Mouse (Mus musculus): ENCODE data around the gene Ccng2. TPM values are rescaled to one million over a fixed set of nuclear protein-coding genes. Genes with fewer than 3 reads are reported as not detected.

Ccng2 gene
- polyA plus RNA-seq, 1 experiment from 2014 or later: 21.0 TPM

DNA sequence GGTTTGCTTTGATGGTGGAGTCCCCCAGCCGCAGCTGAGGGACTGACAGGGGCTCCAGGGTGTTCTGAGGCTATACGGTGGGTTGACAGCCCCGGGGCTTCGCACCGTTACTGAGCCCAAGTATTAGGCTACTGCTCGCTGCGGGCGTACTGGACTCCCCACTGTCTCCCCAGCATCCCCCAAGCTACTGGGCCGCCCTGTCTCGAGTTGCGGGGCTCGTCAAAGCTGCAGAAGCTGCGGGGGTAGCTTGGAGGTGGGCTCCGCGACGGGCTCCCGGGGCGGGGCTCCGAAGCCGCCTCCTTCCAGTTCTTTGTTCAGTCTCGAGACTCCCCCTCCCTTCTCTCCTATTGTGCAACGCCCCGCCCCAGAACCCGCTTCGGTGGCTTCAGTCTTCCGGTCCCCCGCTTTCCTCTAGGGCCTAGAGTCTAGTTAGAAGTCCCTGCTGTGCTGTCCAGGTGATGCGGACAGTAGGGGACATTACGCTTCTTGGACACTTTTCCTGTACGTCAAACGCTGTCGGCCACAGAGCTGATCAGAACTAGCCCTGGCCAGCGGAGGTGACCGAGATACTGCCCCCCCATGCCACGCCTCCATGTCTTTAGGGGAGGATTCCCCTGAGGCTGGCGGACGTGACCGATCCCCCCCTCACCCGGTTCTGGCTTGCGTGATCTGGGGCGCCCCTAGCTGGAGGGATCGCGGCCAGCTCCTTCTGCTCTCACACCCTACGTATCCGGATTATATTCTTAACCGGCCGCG lies 972 bp downstream of the Ccng2 start:
- Histone ChIP-seq H3K4me2 (ENCODE audit: low read depth, low read length) (peak overlapping the region; percentile 81), H3K9ac (ENCODE audit: low read depth, low read length) (peak overlapping the region; percentile 89), H3K9me3 (replicated peaks; ENCODE audit: control insufficient read depth, low read length) (no peaks in the 10 kb centered on the region), H3K36me3 (ENCODE audit: control insufficient read depth, insufficient read depth) (peaks cover 12% of the 10 kb centered on the region), H3K4me3 (ENCODE audit: low read depth, low read length) (peak overlapping the region; percentile 87), H3K27me3 (ENCODE audit: control insufficient read depth, insufficient read depth, low read depth, low read length) (no peaks in the 10 kb centered on the region; the same call in 1 of the 2 replicates), H3K4me1 (ENCODE audit: control insufficient read depth, low read depth, low read length) (peaks cover 15% of the 10 kb centered on the region), H3K27ac (ENCODE audit: low read length) (peak overlapping the region; percentile 83)
- peak; percentile 24 for ATAC-seq (ENCODE audit: low read depth)
- WGBS (ENCODE audit: insufficient replicate concordance): under 1% methylated on average over 48 of the region's 48 CpGs

DNA sequence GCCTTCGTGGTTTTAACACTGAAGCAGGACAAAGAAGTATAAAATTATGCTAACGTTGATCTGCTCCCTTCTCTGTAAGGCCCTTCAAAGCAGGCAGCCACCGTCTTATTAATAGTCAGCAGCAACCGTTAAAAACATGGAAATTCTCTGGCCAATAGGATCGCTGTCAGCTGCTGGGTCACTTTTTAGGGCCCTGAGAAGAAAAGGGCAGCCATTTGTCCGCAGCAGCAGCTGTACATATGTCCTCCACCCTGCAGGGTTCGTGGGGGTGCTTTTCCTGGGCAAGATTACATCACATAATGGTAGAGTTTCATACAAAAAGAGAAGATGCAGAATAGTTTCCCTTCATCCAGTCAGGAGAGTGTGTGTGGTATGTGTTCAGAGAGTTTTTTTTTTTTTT lies 3.0 kb downstream of the Ccng2 start:
- no peak for ATAC-seq (ENCODE audit: low read depth)
- WGBS (ENCODE audit: insufficient replicate concordance): 58% methylated on average over 7 of the region's 7 CpGs
- Histone ChIP-seq H3K4me1 (ENCODE audit: control insufficient read depth, low read depth, low read length) (peaks cover 5% of the 10 kb centered on the region), H3K27me3 (ENCODE audit: control insufficient read depth, insufficient read depth, low read depth, low read length) (no peaks in the 10 kb centered on the region; the same call in 1 of the 2 replicates), H3K4me2 (ENCODE audit: low read depth, low read length) (no peak overlapping the region), H3K9ac (ENCODE audit: low read depth, low read length) (no peak overlapping the region), H3K36me3 (ENCODE audit: control insufficient read depth, insufficient read depth) (peaks cover 21% of the 10 kb centered on the region), H3K4me3 (ENCODE audit: low read depth, low read length) (no peak overlapping the region), H3K27ac (ENCODE audit: low read length) (no peak overlapping the region), H3K9me3 (replicated peaks; ENCODE audit: control insufficient read depth, low read length) (no peaks in the 10 kb centered on the region)

DNA sequence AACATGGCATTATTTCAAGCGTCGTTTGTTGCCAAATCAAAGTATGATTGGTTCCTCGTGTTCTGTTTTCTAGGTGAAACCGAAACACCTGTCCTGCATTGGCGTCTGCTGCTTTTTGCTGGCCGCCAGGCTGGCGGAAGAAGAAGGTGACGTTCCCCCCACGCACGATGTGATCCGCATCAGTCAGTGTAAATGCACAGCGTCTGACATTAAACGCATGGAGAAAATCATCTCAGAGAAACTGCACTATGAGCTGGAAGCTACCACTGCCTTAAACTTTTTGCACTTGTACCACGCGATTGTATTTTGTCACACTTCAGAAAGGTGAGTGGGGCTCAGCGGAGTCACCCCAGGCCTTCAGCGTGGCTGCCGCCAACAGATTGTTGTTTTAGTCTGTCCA lies 3.7 kb downstream of the Ccng2 start:
- H3K4me1 ChIP-seq (ENCODE audit: control insufficient read depth, low read depth, low read length): peaks cover 5% of the 10 kb centered on the region
- no peak overlapping the region for H3K4me2 ChIP-seq (ENCODE audit: low read depth, low read length)
- WGBS (ENCODE audit: insufficient replicate concordance): 86% methylated on average over 18 of the region's 18 CpGs
- no peak overlapping the region for H3K4me3 ChIP-seq (ENCODE audit: low read depth, low read length)
- no peak overlapping the region for H3K27ac ChIP-seq (ENCODE audit: low read length)
- H3K9me3 ChIP-seq (replicated peaks; ENCODE audit: control insufficient read depth, low read length): no peaks in the 10 kb centered on the region
- H3K36me3 ChIP-seq (ENCODE audit: control insufficient read depth, insufficient read depth): peaks cover 21% of the 10 kb centered on the region
- no peak for ATAC-seq (ENCODE audit: low read depth)
- H3K27me3 ChIP-seq (ENCODE audit: control insufficient read depth, insufficient read depth, low read depth, low read length): no peaks in the 10 kb centered on the region; the same call in 1 of the 2 replicates
- H3K9ac ChIP-seq (ENCODE audit: low read depth, low read length): no peak overlapping the region

DNA sequence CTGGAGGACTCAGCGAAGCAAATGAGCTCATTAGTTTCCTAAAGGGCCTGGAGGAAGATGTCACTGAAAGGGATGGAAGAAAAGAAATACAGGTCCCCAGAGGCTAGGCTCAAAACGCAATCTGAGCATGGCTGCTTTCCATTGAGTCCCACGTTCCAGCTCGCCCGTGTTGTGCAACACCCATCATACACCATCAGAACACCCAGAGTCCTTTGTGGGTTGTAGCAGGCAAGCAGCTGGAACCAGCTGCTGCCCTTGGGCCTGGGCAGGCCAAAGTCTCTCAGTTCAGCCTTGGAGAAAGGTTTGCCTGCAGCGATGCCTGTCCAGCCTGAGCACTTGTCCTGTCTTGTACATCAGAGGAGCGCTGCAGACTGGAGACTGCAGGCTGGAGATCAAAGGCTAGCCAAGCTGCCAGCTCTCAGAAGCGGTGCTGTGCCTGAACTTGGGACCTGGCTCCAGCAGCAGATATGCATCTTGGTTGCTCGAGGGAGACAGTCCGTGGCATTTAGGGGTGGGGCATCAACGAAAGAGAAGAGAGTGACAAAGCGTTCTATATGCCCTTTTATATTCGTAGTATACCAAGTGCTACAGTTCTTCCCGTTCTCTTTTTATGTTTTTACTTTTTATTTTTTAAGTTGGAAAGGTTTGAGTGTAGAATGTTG lies 15.5 kb downstream of the Ccng2 start:
- no peaks in the 10 kb centered on the region for H3K27me3 ChIP-seq (ENCODE audit: control insufficient read depth, insufficient read depth, low read depth, low read length)
- no peak for ATAC-seq (ENCODE audit: low read depth)
- WGBS (ENCODE audit: insufficient replicate concordance): 53% methylated on average over 14 of the region's 14 CpGs
- no peaks in the 10 kb centered on the region for H3K4me1 ChIP-seq (ENCODE audit: control insufficient read depth, low read depth, low read length)
- H3K4me3 ChIP-seq (ENCODE audit: low read depth, low read length): no peak overlapping the region
- no peaks in the 10 kb centered on the region for H3K9me3 ChIP-seq (replicated peaks; ENCODE audit: control insufficient read depth, low read length)
- H3K4me2 ChIP-seq (ENCODE audit: low read depth, low read length): no peak overlapping the region
- H3K9ac ChIP-seq (ENCODE audit: low read depth, low read length): no peak overlapping the region
- no peaks in the 10 kb centered on the region for H3K36me3 ChIP-seq (ENCODE audit: control insufficient read depth, insufficient read depth)
- no peak overlapping the region for H3K27ac ChIP-seq (ENCODE audit: low read length)

DNA sequence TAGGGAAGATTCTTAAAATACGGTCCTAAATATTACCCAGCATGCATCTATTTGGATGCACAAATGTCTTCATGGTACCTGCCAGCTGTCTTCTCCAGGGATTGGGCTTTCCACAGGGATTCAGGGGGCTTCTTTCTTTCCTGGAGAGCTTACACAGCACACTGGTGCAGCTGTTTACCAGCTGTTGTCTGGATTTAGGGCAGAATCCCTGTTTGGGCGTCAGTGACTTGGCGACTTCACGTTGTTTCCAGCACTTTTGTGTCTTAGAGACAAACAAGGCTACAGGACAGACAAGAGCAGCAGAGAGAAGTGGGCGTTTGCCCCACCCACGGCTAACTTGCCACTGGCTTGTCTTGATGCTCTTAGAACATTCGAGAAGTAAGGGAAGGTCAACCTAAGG lies 16.1 kb downstream of the Ccng2 start:
- no peak for ATAC-seq (ENCODE audit: low read depth)
- WGBS (ENCODE audit: insufficient replicate concordance): 68% methylated on average over 7 of the region's 7 CpGs
- H3K36me3 ChIP-seq (ENCODE audit: control insufficient read depth, insufficient read depth): no peaks in the 10 kb centered on the region

DNA sequence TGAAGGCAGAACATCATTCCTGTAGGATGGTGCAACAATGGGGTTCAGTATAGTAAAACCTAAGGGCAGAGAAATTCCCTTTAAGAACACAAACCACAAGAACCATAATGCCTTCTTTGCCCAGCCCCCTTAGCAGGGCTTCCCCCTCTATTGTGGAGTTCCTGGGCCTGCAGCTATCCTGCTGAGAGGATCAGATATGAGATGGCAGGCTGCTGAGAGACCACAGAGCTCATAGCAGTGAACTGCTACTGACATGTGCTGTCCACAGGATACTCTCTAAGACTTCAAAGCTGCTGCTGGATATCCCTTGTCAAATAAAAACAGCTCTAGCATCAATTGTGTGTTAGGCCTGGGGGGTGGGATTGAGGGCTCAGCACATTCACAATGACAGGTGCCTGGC lies 21.5 kb downstream of the Ccng2 start:
- Histone ChIP-seq H3K36me3 (ENCODE audit: control insufficient read depth, insufficient read depth) (no peaks in the 10 kb centered on the region), H3K27ac (ENCODE audit: low read length) (no peak overlapping the region), H3K4me3 (ENCODE audit: low read depth, low read length) (no peak overlapping the region), H3K4me2 (ENCODE audit: low read depth, low read length) (no peak overlapping the region), H3K4me1 (ENCODE audit: control insufficient read depth, low read depth, low read length) (peaks cover 3% of the 10 kb centered on the region; the same call in 1 of the 2 replicates), H3K27me3 (ENCODE audit: control insufficient read depth, insufficient read depth, low read depth, low read length) (no peaks in the 10 kb centered on the region), H3K9ac (ENCODE audit: low read depth, low read length) (no peak overlapping the region), H3K9me3 (replicated peaks; ENCODE audit: control insufficient read depth, low read length) (no peaks in the 10 kb centered on the region)
- no peak for ATAC-seq (ENCODE audit: low read depth)

More for the DNA sequence above, 16.1 kb downstream of the Ccng2 start:
- Histone ChIP-seq H3K4me1 (ENCODE audit: control insufficient read depth, low read depth, low read length) (no peaks in the 10 kb centered on the region), H3K4me2 (ENCODE audit: low read depth, low read length) (no peak overlapping the region), H3K27ac (ENCODE audit: low read length) (no peak overlapping the region), H3K4me3 (ENCODE audit: low read depth, low read length) (no peak overlapping the region), H3K9me3 (replicated peaks; ENCODE audit: control insufficient read depth, low read length) (no peaks in the 10 kb centered on the region), H3K27me3 (ENCODE audit: control insufficient read depth, insufficient read depth, low read depth, low read length) (no peaks in the 10 kb centered on the region), H3K9ac (ENCODE audit: low read depth, low read length) (no peak overlapping the region)

DNA sequence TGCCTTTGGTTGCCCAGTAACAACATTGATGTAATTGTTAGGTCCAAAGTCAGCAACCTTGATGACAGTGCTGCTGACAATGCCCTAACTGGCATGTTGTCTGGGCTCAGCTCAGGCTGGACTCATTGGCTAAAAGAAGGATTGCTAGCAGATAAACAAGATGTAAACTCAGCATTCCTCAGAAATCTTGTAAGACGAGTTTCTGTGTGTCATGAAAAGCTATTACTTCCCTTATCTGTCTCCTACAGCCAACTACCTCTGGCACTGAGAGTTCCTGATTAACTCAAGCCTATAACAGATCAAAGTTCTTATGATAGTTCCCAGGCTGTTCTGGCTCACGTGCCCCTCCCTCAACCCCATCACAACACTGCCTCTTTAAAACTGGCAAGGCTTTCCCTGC lies 23.2 kb downstream of the Ccng2 start:
- Histone ChIP-seq H3K9ac (ENCODE audit: low read depth, low read length) (no peak overlapping the region), H3K36me3 (ENCODE audit: control insufficient read depth, insufficient read depth) (no peaks in the 10 kb centered on the region), H3K9me3 (replicated peaks; ENCODE audit: control insufficient read depth, low read length) (no peaks in the 10 kb centered on the region), H3K4me1 (ENCODE audit: control insufficient read depth, low read depth, low read length) (peaks cover 3% of the 10 kb centered on the region; the same call in 1 of the 2 replicates), H3K27me3 (ENCODE audit: control insufficient read depth, insufficient read depth, low read depth, low read length) (no peaks in the 10 kb centered on the region), H3K4me2 (ENCODE audit: low read depth, low read length) (no peak overlapping the region), H3K4me3 (ENCODE audit: low read depth, low read length) (no peak overlapping the region), H3K27ac (ENCODE audit: low read length) (no peak overlapping the region)
- peak; percentile 79 for ATAC-seq (ENCODE audit: low read depth)
- WGBS (ENCODE audit: insufficient replicate concordance): 1% methylated on average over 2 of the region's 2 CpGs

DNA sequence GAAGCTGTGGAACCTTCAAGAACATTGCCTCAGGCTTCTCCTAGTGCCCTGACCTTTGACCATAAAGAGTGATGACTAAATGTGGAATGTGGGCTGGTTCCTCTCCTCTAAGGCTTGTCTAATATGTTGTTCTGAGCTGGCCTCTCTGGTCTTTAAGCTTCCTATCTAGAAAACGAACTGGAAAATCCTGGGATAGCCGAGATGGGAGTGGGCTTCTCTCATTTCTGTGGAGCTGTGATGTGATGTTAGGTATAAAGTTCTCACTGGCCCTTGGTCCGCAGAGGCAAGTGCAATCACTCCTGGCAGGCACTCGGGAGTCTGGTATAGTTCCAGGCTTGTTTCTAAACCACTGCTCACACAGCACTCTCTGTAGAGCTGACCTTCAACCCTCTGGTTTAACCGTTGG lies 29.3 kb downstream of the Ccng2 start:
- Histone ChIP-seq H3K36me3 (ENCODE audit: control insufficient read depth, insufficient read depth) (no peaks in the 10 kb centered on the region), H3K27ac (ENCODE audit: low read length) (no peak overlapping the region), H3K9me3 (replicated peaks; ENCODE audit: control insufficient read depth, low read length) (no peaks in the 10 kb centered on the region), H3K4me1 (ENCODE audit: control insufficient read depth, low read depth, low read length) (no peaks in the 10 kb centered on the region), H3K9ac (ENCODE audit: low read depth, low read length) (no peak overlapping the region), H3K27me3 (ENCODE audit: control insufficient read depth, insufficient read depth, low read depth, low read length) (no peaks in the 10 kb centered on the region), H3K4me2 (ENCODE audit: low read depth, low read length) (no peak overlapping the region), H3K4me3 (ENCODE audit: low read depth, low read length) (no peak overlapping the region)
- ATAC-seq (ENCODE audit: low read depth): no peak
- WGBS (ENCODE audit: insufficient replicate concordance): 45% methylated on average over 5 of the region's 5 CpGs

DNA sequence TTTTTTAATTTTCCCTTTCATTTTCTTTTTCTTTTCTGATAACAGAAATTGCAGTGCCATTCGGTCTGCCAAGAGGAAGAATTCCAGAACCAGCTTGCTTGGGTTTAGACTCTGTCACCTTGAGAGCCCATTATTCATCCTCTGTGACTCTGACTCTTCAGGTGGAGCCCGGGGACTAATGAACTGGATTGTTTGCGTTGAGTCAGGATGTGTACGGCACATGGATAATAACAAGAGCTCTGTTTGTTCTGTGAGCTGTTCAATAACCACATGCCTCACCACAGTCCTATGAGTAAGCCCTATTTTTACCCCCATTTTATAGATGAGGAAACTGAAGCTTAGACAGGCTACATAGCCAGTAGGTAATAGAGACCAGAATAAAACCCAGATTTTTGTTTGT lies 29.7 kb downstream of the Ccng2 start:
- no peak for ATAC-seq (ENCODE audit: low read depth)
- Histone ChIP-seq H3K27ac (ENCODE audit: low read length) (no peak overlapping the region), H3K36me3 (ENCODE audit: control insufficient read depth, insufficient read depth) (no peaks in the 10 kb centered on the region), H3K4me1 (ENCODE audit: control insufficient read depth, low read depth, low read length) (no peaks in the 10 kb centered on the region), H3K9ac (ENCODE audit: low read depth, low read length) (no peak overlapping the region), H3K4me3 (ENCODE audit: low read depth, low read length) (no peak overlapping the region), H3K9me3 (replicated peaks; ENCODE audit: control insufficient read depth, low read length) (no peaks in the 10 kb centered on the region), H3K27me3 (ENCODE audit: control insufficient read depth, insufficient read depth, low read depth, low read length) (no peaks in the 10 kb centered on the region), H3K4me2 (ENCODE audit: low read depth, low read length) (no peak overlapping the region)
- WGBS (ENCODE audit: insufficient replicate concordance): 56% methylated on average over 4 of the region's 4 CpGs
